Mouse (Mus musculus) cerebellum, adult 18-20 months (tissue): Measurements from ENCODE around the gene Slc5a4a.

Experiments used
- DNase-seq, 2 experiments: peaks; one replicate each; pipeline ENCODE4 v3.0.0; 2021

The Slc5a4a gene

DNA sequence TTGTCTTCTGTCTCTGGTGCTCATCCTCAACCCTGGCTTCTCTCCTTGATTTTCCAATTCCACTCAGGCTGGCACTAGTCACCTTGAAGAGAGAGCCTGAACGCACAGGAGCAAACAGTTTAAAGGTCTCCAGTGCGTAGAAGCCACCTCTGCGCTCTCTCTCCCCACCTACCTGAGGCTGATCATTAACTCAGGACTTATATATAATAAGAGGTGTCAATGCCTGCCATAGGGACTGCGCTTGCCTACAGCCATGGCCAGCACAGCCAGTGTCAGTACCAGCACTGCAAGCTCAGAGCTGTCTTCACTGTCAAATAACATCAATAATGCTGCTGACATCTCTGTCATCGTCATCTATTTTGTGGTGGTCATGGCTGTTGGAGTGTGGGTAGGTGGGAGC lies at the start of gene Slc5a4a:
TSS of gene Slc5a4a (plus strand) at position 174 of the 400 bp plus-strand sequence.
- no peak for DNase-seq

DNA sequence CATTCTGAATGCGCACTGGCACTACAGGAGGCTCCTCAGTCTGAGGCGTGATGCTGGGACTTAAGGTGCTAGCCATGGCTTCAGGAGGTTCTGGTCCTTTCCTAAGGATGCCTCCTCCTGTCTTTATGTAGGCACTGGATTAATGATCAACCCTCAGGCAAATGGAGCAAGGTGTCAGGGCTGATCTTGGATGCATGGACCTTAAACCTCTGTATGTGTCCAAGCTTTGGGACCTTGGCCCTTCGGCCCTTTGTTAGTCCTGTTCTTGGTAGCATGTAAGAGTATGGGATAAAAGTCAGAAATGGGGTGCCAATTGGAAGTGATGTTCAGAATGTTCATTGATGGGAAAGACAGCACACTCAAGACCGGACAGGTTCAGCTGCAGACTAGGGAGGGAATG lies 36.4 kb upstream of the Slc5a4a start, which contains the start of gene Slc5a4b:
TSS of gene Slc5a4b (minus strand) at position 101 of the 400 bp plus-strand sequence.
- no peak for DNase-seq

DNA sequence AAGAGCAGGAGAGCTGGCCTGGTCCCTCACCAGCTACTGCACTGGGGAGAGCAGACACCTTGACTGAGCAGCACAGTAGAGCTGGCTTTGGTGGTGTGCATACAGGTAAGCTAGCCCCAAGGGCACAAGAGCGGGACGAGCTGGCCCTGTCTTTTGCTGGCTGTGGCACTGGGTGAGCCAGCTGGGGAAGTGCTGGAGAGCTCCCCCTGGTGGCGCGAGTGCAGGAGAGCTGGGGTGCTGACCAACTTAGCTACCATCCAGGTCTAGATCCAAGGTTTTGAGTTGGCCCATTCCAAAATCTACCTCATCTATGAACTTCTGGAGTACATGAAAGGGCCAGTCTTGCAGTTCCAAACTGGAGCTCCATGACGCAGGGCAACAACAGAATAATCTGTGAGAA lies 29.3 kb upstream of the Slc5a4a start:
- peak; percentile 41 to 59 for DNase-seq

DNA sequence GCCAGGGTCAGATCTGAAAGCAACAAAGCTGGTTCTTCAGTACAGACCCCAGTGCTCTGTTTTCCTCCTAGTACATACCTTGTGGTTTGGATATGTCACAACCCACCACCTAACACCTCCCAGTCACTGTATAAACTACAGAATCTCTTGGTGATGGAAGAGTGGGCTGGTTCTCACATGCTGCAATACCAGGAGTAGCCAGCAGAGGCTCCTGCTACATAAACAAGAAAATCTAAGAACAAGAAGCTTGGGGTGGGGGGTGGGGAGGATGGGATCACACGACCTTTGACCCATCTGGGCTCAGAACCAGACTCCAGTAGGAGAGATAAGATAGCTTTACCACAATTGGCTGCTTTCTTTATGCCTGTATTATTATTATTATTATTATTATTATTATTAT lies 28.5 kb upstream of the Slc5a4a start:
- DNase-seq: peak in 1 of 2 experiments; percentile 5

DNA sequence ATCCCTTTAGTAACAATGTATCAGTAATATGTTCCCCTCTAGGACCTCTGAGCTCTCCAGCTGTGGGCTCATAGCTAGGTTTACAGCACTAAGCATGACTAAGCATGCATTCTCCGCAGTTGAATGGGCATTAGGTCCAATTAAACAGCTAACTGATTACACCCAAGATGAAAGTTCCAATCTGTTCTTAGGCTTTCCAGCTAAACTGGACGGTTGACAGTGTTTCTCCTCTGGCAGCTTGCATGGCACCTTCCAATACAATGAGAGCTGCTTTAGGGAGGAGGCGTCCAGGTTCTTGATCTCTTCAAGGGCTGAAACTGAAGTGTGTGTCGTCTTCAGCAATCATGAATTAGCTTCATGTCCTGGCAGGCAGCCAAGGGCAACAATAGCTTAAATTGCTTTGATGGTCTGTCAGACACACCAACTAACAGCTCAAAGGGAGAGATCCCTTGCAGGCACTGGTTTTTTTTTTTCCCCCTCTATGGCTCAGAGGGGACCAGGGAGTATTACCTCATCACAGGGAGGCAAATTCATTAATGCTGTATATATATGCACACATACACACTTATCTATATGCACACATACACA lies 27.0 kb upstream of the Slc5a4a start:
- DNase-seq: no peak

DNA sequence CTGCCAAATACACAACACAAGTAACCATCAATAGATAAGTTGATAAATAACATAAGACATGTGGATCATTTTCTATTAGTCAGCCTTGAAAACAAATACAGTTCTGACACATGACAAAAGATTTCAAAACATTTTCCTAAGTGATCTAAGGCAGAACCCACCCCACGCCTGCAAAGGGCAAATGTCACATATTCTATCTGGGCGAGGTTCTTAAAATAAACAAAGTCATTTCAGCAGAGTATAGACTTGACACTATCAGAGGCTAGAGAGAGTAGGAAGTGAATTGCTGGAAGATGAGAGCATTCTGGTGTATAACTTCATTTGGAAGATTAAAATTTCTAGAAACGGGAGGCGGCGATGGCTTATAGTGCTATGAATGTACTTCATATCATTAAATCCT lies 25.8 kb upstream of the Slc5a4a start:
- DNase-seq: no peak

DNA sequence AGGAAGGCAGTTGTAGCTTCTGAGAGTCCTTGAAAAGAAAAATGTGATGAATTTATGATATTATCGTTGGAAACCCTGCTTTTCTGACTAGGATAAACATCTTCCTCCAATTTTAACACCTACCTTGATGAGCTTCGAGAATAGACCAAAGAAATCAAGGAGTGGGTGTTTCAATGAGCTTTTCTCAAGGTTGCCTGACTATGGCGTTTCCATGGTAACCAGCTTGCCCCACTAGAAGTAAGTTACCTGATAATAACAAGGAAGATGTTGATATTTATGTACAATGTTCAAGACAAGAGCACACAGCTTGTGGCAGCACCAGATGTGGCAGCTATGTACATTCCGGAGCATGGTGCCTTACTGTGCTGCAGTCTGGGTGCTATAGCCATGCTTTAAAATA lies 14.7 kb upstream of the Slc5a4a start:
- no peak for DNase-seq

DNA sequence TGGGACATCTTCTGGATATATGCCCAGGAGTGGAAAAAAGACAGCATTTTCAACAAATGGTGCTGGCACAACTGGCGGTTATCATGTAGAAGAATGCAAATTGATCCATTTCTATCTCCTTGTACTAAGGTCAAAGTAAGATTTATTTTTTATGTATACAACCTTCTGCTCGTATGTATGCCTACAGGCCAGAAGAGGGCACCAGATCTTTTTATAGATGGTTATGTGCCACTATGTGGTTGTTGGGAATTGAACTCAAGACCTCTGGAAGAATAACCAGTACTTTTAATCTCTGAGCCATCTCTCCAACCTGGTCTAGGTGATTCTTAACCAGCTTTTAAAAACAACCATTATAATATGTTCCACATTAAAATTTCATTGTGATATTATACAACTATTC lies 10.9 kb upstream of the Slc5a4a start:
- DNase-seq: no peak

DNA sequence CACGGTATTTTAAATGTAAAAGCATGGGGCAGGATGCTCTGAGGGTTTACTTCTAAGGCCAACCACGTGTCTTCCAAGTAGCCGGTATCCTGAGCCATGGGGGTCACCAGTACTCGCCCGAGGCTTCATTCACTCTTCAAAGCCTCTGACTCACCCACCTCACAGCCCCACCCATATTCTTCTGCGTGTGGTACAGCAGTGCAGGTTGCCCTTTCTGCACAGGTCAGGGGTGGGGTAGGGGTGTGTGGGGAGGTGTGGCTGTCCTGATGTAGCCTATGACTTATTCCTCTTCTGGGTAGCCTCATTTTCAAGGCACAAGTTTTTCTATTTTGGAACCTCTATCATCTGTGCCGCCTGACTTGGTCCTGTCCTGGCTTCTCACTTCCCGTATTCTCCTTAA lies 405 bp upstream of the Slc5a4a start:
- no peak for DNase-seq

DNA sequence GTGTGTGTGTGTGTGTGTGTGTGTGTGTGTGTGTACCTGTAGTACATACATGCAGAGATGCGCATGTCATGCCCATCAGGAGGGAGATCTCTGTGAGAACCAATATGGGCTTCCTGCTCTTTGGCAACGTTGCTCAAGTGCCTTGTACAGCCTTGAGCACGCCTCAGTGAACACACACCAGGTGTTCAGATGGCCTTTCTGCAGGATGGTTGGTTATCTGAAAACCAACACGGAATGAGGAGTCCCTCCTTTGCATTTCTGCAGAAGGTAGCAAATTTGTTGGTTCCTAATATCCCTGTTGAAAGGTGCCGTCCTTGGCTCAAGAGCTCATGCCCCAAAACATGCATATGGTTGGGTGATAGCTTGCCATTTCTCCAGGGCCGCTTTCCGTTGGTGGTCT lies 8.7 kb downstream of the Slc5a4a start:
- peak in 1 of 2 experiments; percentile 2 for DNase-seq

DNA sequence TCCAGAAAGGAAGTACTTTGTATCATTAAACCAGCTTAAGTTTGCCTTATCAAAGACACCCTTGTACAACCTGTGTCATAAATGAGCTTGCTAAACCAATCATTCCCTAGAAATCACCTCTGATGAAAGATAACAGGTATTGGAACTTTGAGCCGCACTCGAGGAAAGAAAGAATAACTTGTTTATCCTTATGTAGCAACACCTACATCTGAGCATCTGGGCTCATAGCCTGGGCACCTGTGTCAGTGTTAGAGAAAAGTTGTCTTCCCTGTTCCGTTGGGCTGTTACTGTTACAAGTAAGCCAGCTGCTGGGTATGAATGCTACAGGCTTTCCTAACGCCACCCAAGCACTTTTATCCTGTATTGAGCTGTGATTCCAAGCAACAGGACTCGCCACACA lies 10.3 kb downstream of the Slc5a4a start:
- no peak for DNase-seq

DNA sequence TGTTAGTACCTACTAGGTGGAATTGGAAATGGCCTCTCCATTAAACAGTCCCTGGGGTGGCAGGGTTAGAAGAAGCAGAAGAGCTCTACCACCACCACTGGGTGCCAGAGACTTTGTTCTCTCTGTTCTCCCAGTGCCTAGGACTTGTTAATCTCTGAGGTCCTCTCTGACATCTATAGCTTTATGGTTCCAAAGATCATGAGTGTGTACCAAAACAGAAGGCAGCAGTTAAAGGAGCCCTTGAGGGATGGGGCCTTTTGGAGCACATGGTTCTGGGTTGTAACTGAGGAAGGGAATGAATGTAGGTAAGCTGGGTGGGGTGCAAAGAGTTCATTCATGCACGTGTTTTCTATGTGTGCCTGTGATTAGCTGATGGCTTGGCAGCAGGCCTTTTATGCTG lies 10.8 kb downstream of the Slc5a4a start:
- no peak for DNase-seq

DNA sequence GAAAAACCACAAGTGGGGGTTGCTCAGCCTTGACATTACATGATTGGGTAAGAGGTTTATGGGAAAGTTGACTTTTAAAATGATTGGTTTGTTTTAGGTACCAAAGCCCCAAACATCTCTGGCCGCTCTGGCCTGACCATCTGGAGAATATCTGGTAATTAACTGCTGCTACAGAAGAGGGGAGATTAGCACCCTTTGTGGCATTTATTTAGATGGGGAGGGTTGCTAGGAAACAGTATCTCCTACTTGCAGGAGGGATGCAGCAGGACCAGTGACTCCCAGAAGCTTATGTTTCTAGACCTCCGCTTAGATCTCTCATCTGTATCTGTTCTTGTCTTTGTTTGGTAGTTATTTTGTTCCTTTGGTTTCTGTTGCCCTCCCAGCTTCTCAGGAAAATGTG lies 27.6 kb downstream of the Slc5a4a start:
- no peak for DNase-seq

DNA sequence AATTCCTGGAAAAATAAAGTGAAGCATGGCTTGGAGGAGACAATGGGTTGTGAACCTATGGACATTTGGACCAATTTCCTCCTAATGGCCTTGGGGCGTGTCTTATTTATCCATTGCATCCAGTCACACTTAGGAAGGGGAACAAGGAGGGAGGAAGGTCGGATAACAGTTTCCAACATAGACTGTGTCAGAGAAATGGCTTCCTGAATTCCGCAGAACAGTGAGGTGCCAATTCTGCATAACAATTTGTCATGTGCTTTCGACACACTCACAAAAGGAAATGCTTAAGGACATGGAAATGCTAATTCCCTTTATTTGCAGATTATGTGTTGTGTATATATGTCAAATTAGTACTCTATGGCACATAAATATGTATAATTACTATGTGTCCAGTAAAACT lies 38.0 kb downstream of the Slc5a4a start:
- no peak for DNase-seq

DNA sequence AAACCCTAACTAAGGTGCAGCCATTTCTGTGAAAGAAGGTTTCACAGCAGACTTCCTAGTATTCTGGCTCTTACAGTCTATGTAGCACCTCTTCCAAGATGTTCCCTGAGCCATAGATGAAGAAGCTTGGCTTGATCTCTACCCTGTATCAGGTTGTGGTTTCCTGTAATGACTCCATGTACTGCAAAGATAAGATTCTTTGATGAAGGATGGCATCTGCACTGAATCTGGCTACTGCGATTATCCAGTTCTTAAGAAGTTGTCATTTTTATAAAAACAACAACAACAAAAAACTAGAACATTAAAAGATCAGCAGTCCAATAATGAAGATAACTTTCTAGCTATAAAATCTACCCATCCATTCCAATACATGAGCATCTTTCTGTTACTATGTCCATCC lies 40.8 kb downstream of the Slc5a4a start:
- no peak for DNase-seq

DNA sequence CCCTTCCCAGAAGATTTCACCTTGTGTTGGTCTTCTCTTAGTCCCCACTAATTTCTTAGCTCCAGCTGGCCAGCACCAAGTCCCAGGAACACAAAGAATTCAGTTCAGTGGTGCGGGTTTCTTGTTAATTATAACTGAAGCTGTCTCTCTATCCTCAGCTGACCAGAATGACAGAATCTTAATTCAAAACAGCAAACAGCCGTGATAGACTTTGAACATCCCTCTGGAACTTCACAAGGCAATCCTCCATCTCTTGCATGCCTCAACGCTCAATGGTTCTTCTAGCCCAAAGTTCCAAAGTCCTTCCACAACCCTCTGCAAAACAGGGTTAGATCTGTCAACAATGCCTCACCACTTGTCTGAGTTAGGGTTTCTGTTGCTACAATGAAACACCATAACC lies 54.2 kb downstream of the Slc5a4a start:
- DNase-seq: no peak

DNA sequence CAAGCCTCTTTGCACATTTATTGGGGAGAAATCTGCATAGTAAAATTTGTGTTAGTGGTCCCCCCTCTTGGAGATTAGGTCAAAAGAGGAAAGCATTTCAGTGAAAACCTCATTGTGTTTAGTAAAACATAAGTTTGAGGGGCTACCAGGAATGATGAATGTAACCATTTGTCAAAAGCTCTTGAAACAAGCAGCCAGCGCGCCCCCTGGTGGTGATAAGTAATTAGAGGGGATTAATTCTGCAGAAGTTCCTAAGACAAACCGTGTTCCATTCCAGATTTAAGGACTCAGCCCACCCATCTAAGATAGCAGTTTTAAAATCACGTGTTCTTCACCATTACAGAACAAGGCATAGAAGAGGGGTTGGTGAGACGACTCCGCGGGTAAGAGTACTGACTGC lies 54.7 kb downstream of the Slc5a4a start:
- peak; percentile 68 to 81 for DNase-seq

DNA sequence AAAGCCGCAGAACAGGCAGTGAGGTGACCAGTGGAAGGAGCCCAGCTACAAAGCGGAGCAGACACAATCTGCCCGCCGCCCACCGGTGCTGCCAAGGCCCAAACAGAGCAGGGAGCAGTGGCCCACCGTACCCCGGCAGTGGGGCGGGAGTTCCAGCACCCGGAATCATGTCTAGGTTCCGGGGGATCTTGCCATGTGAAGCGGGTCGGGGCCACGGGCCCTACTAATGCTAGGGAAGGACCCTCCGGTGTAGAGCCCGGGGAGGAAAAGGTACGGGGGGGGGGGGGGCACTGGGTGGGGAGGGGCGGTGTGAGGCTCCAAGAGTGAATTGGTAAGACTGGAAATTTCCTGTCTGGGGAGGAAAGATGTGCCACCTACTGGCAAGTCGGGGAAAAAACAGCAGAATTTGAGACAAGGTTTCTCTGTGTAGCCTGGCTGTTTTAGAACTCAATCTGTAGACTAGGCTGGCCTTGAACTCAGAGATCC lies 56.6 kb downstream of the Slc5a4a start:
- peak; percentile 53 for DNase-seq

DNA sequence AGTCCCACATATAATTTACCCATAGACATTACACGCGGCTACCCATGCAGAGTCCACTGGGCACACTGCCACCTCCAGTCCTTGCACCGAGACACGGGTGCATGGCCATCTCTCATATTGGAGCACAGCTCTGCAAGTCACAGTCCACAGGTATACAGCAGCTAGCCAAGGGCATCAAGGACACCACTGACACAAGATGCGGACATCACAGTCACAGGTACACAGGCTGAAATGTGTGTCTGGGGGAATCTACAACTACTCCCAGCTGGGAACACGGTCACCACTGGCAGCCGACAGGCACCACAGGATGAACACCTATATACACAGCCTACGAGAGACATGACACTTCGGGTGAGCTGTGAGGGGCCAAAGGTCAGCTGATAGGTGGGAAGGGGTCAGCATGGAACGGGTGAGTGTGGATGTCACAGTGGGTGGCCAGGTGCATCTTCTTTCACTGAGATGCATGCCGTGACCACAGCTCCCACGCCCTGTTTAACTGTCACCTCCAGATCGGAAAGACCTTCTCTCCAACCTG lies 60.1 kb downstream of the Slc5a4a start:
- no peak for DNase-seq

DNA sequence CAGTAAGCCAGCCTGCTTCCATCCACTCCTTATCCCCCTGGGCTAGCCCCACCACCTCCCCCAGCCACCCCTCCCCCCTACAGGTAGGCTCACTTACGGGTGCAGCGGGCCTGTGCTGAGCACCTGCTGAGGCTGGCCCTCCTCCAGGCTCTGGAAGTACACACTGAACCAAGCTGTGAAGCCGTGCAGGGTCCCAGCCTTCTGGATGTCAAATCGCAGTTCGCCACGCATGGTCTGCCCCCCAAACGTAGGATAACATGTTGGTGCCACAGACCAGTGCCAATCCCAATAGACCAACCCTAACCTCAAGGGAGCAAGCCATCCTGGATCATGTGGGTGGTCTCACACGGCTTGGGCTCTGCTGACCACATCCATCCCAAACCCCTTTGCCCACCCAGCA lies 62.0 kb downstream of the Slc5a4a start:
- no peak for DNase-seq

DNA sequence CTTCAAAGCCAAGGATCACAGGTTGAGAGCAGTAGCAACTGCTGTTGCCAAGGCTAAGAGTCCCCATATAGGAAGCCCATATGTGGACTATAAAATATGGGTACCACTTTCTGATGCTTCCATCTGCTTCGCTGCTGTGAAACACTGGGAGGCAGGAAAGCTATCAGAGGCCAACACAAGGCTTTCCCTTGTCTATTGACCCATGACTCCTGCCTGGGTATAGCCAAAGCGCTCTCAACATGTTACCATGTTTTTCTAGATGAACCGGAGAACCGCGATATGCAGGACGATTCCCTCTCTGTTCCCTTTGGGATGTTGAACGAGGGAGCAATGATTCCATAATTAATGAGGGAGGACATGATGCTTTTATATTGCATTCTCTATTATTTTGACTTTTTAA lies 63.6 kb downstream of the Slc5a4a start:
- no peak for DNase-seq

DNA sequence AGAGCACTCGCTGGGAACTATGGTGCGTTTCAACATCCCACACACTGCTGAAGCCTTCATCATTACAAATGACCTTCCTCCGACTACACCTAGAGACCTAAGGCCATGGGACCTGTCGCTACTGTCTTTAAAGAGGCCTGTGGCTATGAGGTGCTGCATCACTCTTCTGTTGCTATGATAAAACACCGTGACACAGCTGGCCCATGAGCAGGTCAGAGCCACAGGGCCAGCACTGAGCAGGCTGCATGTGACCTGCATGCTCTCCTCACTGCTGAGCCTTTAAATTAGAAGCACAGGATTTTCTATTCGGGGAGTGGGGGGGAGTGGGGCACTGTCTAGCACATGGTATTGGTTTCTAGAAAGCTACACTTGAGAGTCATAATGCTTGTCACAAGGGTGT lies 64.9 kb downstream of the Slc5a4a start:
- no peak for DNase-seq

DNA sequence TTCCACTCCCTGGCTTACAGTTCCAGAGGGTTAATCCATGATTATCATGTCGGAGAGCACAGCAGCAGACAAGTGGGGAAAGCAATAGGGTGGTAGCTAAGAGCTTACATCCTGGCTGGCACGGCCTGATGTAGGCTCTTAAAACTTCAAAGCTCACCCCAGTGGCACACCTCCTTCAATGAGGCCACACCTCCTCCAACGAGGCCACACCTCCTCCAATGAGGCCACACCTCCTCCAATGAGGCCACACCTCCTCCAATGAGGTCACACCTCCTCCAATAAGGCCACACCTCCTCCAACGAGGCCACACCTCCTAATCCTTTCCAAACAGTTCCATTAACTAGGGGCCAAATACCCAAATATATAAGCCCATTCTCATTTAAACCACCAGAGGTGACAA lies 66.9 kb downstream of the Slc5a4a start:
- DNase-seq: no peak

DNA sequence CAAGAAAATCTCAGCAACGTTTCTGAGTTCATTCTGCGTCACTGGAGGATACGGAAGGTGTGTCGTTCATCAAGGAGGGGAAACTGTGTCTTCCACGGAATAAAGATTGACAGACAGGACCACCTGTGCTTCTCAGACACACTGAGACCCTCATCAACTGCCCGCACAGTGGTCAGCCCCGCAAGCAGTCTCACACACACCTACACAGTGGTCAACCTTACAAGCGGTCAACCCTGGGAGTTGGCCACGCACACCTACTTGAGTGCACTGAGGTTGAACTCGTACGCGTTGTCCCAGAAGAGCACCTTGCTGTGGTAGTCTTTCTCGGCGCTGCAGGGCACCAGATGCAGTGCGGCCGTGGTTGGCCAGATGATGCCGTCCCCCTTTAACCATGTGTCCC lies 69.8 kb downstream of the Slc5a4a start:
- DNase-seq: no peak

DNA sequence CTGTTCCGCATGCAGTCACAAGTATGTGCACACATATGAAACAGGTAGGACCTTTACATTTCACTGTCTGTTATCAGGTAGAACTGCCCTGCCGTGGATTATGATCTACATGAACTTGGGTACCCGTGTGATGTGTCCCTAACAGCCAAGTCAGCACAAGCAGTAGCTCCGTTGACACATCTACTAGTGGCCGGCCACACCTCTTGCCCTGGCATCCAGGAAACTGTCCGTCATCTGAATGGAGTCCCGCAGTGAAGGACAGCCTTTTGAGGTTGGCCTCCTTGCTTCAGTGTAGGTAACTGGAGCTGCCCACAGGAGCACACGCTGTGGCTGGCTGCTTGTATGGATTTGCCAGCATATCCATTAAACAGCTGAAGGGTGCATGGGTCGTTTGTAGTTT lies 71.0 kb downstream of the Slc5a4a start:
- no peak for DNase-seq
